Mouse (Mus musculus) left cerebral cortex, adult 9 months (tissue): Measurements from ENCODE around the gene Kdm2b.

ENCODE experiments used
- DNase-seq, 2 experiments: peaks; one replicate each; pipeline ENCODE4 v3.0.0; 2022; ENCODE audit warnings: low spot score in 2 of 2

Gene Kdm2b

DNA sequence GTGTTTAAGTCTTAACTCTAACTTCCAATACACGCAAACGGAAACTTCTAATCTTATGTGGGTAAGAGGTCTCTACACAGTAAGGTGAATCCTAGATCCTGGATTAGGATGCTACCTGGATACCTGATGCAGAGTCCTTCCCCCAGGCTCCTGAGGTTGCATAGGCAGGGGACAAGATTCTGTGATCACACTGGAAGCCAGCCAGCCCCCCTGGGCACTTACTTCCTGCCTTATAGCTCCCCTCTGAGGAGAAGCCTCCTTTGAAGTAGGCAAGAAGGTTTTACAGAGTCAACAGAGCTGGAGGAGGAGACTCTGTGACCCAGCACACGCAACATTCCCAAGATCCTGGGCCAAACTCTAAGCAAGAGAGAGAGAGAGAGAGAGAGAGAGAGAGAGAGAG lies 63.3 kb downstream of the Kdm2b start:
- DNase-seq = no peak

DNA sequence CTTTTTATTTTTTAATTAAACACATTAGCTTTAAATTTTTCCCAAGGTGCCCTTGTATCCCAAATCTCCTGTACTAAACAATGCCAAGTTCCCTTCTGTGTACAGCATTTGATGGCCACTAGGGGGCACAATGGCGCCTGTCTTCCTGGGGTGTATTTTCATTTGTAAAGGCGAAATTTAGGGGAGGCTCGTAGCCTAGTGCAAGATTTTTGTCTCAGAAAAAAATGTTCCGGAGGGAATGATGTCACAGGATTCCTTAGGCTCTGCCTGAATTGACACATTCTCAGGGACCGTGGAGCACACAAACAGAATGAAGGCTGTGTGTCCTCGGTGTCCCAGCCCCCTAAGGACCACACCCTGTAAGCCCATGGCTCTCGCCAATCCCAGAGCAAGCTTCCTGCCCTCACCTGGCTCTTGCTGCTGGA lies 64.1 kb downstream of the Kdm2b start:
- DNase-seq = peak; percentile 23 to 77

DNA sequence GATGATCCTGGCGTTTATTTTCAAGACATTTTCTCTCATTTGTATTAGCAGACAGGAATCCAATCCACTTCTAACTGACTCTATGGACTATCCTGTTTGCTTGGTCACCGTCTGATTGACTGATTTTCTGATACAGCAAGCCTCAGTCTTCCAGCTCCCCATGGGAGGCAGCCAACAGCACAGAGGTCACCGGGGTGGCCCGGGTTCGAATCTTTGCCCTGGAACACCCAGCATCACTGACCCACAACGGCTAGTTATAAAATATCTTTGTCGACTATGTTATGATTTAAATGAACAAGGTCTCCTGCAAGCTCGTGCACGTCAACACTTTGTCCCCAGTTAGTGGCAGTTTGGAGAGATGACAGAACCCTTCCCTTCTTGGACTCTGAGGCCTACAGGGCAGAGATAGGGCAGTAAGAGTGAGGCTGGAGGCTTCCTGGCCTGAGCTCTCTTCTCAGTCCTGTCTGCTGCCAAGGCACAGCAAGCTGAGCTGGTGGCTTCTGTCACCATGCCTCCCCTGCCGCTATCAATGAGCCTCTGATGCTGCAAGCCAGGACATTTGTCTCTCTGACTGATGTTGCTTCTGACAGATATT lies 65.7 kb downstream of the Kdm2b start:
- DNase-seq = no peak

DNA sequence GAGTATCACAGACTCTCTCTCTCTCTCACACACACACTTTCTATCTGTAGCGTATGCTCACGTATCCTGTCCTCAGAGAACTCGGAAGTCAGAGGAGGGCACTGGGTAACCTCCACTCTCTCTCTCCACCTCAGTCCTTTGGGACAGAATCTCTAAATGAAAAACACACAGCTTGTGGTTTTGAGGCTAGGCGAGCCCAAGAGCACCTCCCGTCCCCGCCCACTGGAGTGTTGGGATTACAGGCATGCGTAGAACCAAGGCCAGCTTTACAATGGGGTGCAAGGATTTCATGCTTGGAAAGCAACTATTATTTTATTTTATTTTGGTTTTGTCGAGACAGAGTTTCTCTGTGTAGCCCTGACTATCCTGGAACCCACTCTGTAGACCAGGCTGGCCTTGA lies 67.7 kb downstream of the Kdm2b start:
- no peak for DNase-seq

DNA sequence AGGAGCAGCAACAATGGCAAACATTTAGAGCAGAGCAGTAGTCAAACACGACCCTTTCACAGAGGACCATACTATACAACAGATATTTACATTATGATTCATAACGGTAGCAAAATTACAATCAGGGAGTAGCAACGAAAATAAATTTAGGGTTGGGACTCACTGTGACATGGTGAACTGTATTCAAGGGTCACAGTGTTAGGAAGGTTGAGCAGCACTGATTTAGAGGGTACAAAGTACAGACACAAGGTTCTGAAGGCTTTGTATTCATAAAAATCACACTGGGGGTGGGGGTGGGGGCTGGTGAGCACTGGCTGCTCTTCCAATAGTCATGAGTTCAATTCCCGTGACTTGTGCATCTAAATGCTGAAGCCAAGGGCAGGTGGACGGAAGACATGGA lies 69.1 kb downstream of the Kdm2b start:
- DNase-seq = no peak

DNA sequence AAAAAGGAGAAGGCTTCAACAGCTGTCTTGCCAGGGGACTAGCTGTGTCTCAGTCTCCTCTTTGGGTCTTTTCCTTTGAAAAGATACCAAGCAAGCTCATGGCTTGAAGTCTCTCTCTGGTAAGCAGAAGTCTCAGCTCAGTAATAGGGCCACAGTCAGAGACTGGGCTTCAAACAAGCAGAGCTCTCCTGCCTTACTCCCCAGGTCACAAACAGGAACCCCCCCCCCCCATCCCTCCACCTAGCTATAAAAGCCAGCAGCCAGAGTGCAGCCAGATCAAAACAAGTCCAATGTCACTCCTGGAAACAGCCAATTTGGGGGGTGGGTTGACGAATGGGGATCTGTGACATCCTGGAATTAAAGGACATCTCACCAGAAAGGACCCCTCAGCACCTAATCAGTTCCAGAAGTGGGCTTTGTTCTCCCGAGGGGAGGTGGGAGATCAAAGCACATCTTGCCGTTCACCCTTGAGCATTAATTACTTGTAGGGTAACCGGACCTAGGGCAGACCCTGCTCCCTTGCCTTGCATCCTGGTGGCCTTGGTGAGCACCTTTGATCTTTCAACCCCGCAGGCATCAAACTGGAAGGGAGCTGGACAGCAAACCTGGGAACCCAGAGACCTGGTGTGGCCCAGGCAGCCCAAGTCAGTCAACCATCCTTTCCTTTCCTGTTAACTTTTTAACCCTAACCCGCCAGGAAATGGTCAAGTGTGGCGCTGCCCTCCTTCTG lies 71.5 kb downstream of the Kdm2b start:
- no peak for DNase-seq

DNA sequence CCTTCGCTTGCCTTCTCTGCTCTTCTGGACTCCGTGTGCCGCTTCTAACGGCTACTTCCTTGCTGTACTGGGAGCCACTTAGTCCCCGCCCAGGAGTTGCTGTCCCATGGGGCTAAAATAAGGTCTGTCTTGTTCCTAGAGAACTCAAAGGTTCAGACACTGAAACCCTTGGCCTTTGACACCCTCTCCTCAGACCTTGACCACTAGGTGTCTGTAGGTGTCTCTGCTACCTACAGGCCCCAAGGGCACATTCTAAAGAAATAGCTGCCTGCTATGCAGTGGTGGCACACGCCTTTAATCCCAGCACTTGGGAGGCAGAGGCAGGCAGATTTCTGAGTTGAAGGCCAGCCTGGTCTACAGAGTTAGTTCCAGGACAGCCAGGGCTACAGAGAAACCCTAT lies 73.5 kb downstream of the Kdm2b start:
- DNase-seq = no peak

DNA sequence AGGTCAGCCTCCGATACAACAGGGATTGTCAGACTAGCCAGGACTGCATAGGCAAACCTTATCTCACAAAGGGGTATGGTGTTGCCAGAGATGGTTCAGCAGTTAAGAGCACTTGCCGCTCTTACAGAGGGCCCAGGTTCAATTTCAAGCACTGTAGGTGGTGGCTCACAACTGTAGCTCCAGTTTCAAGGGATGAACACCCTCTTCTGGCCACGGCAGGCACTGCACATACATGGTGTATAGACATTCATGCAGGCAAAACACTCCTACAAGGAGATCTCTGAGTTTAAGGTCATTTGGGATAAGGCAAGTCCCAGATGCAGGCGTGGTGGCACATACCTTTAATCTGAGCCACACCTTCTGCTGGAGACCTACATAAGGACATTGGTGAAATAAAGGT lies 76.8 kb downstream of the Kdm2b start:
- no peak for DNase-seq

DNA sequence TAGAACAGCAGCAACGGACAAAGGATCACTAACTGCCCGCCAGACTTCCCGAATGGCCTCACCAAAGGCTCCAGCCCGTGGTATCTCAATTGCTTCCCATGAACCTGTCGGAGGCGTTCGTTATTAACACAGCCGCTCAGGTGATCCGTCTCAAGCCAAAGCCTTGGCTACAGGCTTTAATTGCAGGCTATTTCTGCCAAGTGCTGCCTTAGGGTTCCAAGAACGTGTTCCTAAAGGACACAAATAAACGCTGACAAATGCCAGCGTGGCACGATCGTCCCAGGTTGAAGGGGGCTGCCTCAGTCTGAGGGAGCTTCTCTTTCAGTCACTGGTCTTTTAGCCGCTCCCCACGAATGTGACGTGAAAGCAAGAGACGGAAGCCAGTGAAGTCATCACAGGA lies 80.1 kb downstream of the Kdm2b start:
- no peak for DNase-seq

DNA sequence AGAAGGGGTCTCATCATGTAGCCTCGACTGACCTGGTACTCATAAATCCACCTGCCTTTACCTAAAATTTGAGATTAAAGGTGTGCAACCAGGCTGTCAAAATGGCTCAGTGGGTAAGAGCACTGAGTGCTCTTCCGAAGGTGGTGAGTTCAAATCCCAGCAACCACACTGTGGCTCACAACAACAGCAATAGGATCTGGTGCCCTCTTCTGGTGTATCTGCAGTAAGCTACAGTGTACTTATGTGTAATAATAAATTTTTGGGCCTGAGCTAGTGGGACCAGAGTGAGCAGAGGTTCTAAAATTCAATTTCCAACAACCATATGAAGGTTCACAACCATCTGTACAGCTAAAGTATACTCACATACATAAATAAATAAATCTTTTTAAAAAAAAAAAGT lies 81.6 kb downstream of the Kdm2b start:
- DNase-seq = no peak

DNA sequence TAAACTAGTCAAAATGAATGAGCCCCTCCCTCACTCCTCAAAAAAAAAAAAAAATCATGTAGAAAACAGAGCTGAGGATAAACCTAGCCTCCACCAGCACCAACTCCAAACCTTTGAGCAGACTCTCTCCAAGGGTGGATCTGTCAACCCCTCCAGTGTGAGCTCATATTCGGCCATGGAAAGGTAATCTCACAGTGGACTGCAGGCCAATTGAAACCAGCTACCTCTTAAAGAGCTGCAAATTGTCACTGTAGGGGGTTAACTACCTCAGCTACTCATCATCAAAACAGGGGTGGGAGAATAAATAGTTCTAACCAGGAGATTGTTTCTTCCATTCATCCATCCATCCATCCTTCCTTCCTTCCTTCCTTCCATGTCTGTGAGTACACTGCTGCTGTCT lies 82.4 kb downstream of the Kdm2b start:
- DNase-seq = no peak

DNA sequence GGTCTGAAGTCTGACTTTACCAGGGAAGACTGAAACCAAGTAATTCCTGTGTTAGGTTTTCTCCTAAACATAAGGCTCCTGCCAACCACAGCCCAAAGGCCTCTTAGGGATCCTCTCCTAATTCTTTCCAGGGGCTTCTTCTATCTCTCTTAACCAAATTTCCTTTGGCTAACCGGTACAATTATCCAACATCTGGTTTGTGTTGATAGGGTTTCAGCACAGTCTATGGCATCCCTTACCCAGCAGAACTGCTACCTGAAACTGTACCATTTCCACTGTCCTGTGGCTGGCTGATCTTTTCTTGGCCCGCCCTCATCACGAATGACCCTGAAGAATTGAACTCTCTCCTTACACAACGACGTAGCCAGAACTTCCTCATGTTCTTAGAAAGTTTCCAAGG lies 86.5 kb downstream of the Kdm2b start:
- no peak for DNase-seq

DNA sequence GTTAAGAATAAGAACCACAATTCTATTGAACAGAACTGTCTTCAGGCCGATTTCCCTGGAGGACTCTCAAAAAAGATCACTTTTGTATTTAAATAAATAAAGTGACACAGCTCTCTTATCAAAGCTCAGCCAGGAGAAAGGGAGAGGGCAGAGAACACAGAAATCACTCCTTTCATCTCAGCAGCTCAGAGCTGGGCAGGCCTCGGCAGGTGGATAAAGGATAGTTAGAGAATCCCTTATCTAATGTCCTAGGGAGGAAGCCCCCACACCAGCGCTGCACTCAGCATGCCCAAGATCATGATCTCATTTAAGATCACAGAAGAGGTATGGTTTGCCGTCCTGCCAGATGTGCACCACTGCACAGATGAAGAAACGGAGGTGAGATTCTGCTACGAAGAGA lies 87.4 kb downstream of the Kdm2b start:
- no peak for DNase-seq

DNA sequence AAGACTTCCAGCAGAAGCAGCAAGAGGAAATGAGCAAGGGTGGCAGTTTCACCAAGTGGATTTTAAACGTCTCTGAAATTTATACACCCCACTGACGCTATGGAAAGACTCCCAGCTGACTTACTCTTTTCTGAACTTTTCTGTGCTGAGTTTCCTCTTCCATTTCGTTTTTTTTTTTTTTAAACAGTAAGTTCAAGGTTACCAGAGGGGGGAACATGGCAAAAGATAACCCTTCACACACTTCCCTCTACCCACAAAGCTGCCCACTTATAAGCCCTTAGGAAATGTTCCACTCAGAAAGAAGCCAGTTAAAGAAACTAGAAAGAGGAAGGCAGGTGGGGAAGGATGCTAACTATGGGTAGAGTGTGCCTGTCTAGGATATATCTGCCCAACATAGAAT lies 88.0 kb downstream of the Kdm2b start:
- no peak for DNase-seq

DNA sequence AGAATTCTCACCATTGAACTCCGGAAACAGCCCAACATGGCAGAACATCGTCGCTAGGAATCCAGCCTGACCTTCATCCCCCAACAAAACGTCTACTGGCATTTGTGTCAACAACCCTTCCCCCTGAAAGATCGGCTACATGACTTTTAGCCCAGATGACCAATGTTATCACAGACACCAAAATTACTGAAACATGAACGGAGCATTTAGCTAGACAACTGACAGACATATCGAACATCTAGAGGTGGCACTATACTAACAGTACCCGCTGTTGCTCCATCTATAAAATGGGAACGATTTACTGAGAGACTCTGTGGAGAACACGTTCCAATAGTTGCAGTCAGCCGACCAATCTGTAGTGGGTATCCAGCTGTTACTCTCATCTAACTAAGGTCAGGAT lies 88.4 kb downstream of the Kdm2b start:
- no peak for DNase-seq

DNA sequence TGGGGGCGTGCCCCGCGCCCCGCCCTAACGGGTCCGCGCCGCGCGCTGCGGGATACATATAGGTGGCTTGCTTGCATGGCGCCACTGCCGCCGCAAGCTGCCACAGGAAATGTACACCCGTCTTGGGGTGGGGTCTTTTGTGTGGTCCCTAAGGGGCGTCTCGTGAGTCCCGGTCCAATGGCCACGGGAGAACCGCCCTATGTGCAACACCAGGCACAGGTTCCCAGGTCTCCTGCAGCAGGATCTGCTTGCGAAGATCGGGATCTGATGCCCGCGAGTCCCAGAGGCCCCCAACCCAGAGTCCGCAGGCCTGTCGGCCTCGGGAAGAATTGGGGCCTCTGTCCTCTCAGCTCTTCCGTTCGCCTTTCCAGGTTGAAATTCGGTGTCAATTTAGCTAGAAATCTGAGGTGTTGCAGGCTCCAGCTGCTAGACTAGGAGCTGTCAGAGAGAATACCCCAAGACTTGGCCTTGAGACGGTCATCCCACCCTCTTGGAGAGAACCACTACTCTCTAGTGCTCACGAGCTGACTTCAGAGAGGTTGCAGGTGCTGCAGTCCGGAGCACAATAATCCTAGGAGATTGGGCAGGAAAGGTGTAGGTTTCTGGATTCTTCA lies 89.0 kb downstream of the Kdm2b start:
- DNase-seq = no peak

DNA sequence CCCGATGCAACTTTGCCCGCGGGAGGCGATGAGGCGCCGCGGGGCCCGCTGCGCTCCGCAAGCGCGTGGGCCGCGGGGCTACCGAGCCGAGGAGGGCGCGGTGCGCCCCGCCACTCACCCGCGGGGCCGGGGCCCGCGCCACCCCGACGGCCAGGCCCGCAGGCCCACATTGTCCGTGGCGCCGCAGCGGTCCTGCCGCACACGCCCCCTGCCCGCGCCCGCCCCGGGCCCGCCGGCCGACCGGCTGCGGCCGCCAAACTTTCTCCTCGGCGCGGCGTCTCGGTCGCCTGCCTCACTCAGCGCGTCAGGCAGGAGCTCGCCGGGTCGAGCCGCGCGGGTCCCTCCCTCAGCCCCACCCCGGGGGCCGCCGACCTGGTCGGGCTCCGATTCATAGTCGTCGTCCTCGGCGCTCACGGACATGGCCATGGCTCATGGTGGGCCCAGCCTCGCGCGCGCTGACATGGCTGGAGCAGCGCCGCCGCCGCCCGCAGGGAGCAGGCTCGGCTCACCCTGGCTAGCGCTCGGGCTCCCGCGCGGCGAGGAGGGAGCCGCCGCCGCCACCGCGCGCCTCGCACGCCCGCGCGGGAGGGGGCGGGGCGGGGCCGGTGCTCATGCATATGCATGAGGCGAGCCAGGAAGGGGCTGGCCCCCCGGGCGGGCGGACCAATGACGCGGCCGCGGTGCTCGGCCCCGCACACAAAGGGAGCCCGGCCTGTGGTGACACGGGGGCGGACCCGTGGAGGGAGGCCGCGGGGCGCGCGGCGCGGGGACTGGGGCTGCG lies 89.7 kb downstream of the Kdm2b start:
- peak; percentile 49 to 77 for DNase-seq

DNA sequence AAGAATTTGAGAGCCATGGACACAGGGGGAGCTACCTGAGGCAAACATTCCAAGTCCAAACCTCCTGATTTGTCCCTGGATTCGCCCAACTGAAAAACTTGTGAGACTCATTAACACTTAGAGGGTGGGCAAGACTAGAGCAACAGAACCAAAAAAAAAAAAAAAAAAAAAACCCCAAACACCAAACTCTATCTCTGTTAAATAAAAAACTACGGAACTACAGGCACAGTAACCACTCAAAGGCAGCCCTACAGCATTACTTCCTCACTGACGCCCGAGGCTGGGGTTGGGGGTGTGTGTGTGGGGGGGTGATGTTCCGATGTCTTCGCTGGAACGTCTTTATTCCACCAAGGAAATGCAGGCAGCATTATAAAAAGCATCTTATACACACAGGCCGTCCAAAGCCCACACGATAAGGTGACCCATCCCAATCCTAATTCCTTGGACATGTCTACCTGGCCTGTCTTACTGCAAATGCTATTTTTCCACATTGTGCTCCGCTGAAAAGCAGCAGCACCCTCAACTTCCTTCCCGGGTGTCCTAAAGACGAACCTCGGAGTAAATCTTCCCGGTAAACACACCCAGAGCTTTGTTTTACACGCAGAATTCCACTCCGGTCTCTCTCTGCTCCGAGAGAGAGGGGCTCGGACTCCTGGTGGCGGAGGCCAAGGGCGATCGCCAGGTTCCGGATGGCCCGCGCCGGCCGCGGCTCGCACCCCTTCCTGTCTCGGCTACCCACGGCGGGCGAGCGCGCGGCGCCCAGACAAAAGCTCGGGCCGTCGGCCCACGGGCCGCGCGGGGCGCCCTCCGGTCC lies 90.5 kb downstream of the Kdm2b start:
- no peak for DNase-seq

DNA sequence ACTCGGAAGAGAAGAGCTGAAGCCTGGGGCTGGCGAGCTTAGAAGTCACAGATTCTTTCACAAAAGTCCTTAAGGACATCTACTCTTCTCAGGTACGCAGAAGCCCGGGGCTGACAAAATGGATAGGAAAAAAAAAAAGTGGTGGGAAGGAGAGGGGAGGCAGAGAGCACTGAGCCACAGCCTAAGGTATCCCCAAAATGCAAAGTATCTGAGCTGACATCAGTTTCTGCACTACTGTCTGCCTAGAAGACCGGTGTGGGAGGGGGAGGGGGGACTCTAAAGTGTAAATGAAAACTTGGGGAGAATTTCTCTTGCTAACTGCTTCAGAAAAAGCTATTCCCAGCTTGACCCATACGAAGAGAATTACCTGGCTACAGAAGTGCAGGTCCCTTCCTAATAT lies 91.5 kb downstream of the Kdm2b start:
- DNase-seq = no peak

DNA sequence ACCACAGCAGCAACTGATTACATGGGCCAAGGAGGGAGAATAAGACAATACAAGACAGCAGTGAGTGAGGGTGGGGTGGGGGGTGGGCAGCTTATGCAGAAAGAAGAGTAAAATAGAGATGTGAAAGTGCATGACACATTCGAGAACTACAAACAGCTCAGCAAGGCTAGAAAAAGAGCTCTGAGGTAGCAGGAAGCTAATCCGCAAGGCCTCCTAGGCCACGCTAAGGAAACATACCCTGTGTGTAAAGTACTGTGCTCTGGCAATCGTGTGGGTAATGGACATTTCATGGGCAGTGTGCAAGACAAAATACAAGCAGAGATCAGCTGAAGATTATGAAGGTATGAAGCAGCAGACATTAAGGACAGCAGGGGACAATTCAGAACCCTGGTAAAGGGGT lies 94.8 kb downstream of the Kdm2b start:
- DNase-seq = no peak

DNA sequence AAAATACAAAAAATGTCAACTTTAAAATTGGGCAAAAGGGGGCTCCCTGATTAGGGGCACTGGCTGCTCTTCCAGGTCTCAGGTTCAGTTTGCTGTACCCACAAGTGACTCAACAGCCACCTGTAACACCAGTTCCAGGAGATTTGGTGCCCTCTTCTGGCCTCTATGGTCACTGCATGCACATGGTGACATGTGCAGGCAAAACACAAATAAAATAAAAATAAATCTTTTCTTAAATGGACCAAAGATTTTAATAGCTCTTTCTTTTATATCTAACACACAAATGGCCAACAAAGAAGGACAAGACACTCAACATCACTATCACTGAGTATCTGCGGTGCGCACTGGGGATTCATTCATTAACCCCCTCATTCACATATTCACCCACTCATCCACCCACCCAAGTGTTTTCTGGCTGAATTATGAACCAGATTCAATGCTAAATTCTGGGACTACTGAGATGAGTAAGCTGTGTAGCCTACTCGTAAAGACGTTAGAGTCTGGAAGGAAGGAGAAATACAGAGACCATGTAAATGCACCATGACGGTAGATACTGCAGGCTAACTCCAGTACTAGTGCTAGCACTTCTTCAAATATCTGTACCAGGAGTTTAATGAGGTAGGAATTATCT lies 95.5 kb downstream of the Kdm2b start:
- peak in 1 of 2 experiments; percentile 68 for DNase-seq
